Mouse (Mus musculus) gastrocnemius, adult 18-20 months (tissue): ENCODE results near the gene Ccl20. TPM values are rescaled to one million over a fixed set of nuclear protein-coding genes. Genes with fewer than 3 reads are reported as not detected.

ENCODE experiments used
- DNase-seq: peaks from one replicate; pipeline ENCODE4 v3.0.0; 2021; ENCODE audit warnings: low spot score
- long read RNA-seq, 2 experiments: library from polyadenylated mRNA; stranded (forward); transcript quantifications; one replicate each; pipeline ENCODE4 v2.0.0; 2021
- total RNA-seq, 2 experiments: library from RNA; stranded (reverse); gene quantifications; 2 replicates each; pipeline ENCODE4 v1.2.3; 2021

Gene Ccl20
- not detected for total RNA-seq
- long read RNA-seq, experiment 1 = 0 reads
- long read RNA-seq, experiment 2 = 0 reads

DNA sequence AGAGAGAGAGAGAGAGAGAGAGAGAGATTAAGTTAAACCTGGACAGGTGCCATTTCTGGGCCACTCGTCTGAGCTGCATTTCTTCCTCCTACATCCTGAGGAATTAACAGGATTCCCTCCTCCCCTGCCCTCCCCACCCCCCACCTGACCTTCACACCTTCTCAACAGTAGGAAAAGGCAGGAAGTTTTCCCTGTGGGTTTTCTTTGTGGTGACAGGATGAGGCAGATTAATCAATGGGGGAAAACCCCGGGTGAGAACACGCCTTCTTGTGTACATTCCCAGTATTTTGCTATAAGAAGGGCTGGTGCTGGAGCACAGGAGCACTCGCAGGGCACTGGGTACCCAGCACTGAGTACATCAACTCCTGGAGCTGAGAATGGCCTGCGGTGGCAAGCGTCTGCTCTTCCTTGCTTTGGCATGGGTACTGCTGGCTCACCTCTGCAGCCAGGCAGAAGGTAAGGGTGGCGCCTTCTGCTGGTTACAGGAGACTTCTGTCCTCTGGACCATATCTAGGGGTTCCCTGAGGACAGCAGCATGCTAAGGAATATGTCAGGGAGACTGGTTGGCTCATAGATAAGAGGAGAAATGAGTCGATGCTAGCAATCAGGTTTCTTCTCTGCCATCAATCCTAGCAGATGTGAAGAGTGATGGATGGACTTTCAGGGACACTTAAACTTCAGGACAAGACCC is at the start of gene Ccl20:
Gene Ccl20, plus strand, starts transcription at position 320 of the 691 bp plus-strand sequence.
- DNase-seq = no peak

DNA sequence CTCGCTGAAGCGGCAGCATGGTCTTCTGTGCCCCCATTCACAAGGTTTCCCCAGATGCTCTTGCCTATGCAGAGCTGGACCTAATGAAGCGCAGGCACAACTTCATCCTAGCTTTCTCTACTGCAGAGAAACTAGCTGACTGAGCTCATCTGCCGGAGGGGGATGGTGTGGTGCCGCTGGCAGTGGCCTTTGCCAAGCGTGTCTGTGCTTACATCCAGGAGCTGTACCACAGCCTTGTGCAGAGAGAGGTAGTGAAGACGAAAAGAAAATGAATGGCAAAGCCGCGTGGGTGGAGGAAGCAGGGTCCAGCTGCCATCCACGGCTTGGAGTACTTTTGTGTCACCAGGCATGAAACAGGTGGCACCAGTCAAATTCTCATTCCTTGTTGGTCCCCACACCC is 49.4 kb upstream of the Ccl20 start:
- no peak for DNase-seq

- no peak for DNase-seq
Measured at GRCm38 (mm10) chr1:83075526-83076189, 40.9 kb upstream of the Ccl20 start.

DNA sequence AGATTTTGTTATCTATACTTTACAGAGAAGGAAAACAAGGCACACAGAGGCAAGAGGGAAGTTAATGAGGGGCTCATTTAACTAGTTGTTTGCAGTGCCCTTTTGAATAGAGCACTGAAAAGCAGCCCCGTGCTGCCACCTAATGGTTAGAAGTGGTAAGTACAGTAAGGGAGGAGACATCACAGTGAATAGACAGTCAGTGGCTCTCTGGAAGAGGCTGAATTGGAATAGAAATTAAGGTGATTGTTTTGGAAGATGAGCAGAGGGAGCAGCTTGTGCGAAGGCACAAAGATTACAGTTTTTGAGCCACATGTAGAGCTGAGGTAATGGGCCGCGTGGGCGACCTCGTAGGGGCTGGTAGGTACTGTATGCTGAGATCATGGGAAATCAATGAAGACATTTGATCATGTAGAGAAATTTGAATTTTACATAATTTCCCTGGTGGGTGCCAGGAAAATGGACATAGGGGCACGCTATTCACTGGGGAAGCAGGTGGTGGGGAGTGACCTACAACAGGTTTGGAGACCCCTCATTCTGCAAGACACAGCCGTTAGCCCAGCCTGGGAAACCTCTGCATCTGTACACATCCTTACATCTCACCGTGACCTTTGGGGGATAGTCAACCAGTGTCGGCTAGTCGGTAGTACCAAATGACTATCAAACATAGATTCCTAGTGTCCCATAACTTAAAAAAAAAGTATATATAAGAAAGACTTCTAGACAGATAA is 40.2 kb upstream of the Ccl20 start:
- no peak for DNase-seq

DNA sequence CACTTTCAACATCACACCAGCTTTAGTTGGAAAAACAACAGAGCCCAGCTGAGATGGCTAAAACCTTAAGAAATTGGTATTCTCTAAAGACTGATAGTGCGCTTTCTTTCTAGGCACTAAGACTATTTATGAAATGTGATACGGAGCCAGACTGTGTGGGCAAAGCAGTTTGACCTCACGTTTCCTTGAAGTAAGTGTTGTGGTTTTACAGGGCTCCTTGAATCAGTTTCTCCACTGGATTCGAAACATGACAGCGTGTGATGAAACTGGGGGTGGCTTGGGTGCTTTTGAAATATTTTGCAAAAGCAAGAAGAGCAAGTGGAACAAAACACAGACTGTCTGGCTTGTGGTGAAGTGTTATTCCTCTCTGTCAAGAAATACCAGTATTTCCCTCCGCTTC is 39.5 kb upstream of the Ccl20 start:
- no peak for DNase-seq

GRCm38 (mm10) chr1:83084790-83085189 is 31.8 kb upstream of the Ccl20 start:
- no peak for DNase-seq

DNA sequence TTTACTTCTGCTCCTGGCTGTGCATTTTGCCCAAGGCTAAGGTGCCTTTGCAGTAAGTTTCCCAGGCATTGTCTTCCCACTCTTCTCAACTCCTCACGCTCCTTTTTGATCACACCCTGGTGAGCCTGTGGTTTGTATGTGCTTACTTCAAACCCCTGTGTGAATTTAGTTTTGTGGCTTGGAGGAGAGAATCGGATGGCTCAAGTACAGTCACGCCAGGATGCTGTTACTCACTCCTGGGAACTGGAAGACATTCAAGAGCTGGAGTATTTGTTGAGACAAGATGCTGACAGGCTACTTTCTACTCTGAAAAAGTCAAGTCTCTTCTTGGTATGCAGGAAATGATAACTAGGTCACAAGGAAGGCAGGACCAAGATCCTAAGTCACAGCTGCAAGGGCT is 25.3 kb upstream of the Ccl20 start:
- no peak for DNase-seq

DNA sequence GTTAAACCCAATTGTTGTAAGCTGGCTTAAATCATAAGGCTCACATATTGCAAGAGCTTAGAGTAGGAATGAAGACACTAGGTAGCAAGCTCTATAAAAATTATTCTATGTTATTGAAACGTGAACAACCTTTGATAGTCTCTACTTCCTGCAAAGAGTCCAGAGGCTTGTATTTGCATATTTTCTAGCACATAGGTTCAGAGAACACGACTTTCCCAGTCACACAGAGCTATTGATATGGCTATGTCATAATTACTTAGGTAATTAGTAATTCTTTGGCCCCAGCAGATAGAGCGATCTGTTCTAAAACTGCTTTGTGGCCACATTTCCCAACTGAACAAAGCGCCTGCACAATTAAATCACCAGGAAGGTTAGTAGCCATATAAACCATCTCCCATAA is 19.6 kb upstream of the Ccl20 start:
- DNase-seq = no peak

GRCm38 (mm10) chr1:83099160-83099559 is 17.4 kb upstream of the Ccl20 start:
- DNase-seq = no peak

DNA sequence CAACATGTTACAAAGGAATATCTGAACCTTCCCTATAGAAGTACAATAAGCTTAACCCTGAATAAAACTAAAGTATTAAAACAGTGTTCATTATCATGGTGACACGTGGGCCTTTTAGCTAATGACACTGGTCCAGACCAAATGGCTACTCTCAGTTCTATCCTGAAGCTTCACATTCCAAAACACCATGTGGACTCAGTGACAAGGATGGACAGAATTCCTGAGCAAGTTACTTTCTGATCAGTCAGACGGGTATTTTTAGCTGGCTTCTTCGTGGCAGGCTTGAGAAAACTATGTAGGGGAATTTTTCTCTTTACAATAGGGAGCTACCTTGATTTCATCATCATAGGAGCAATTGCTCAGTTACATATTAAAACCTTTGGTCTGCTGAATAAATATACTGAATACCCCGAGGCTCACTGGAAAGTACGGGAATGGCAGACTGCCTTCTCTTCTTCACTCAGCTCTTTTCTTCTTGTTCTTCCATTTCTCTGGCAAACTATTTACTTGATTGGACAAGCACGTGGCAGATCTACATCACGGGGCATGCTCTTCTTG is 16.9 kb upstream of the Ccl20 start:
- no peak for DNase-seq

DNA sequence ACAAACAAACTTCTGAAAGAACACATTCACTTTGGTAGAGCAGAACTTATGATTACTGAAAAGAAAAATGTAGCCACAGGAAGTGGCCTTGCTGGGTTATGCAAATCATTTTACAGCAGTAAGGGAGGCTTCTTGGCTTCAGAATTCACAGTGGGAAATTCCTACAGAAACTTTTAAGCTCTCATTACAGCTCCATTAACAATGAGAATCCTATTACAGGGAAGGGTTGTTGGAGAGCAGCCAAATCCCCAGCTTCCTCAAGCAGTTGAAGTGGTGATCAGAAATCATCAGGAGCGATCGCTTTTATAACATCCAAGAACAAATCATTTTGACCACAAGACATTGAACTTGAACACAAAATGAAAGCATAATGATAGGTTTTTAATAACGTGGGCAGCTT is 14.7 kb upstream of the Ccl20 start:
- DNase-seq = no peak

DNA sequence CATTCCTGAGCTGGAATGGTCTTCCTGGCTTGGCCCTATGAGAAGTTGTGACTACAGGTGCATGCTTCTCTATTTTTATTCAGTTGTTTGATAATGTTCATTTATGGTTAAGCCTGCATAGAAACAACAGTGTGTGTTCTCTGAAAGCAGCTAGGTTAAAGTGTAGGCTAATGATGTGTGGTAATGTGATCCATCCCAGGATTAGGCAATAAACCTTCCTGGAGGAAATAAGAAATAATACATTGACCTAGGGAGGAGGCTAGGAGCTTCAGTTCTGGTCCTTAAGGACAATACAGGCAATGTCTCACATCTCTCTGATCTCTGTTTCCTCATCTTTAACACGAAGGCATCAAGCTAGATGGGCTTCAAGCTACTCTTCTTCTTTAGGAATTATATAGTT is 11.1 kb upstream of the Ccl20 start:
- no peak for DNase-seq

DNA sequence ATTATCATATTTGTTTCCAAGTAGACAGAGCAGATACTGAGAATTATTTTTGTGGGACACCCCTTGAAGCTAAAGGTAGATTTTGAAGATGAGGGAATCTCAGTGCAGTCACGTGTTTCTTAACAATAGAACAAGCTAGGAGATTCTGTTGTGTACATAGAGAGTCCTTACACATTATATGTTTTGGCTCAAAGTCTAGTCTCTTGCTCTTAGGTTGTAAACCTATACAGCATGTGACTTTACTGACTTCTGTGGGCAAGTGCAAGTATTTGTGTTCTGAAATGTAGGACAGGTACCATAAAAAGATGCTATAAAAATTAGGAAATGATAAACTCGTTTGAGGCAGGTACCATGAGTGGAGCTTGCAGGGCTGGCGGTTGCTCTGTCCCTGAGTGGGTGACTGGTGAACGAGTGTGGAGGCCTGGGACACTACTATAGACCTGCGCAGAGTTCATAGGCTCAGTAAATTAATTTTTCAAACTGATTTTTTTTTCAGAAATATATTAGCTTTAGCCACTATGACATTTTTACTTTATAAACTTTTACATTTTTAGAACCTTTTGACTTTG is 9.1 kb upstream of the Ccl20 start:
- no peak for DNase-seq

DNA sequence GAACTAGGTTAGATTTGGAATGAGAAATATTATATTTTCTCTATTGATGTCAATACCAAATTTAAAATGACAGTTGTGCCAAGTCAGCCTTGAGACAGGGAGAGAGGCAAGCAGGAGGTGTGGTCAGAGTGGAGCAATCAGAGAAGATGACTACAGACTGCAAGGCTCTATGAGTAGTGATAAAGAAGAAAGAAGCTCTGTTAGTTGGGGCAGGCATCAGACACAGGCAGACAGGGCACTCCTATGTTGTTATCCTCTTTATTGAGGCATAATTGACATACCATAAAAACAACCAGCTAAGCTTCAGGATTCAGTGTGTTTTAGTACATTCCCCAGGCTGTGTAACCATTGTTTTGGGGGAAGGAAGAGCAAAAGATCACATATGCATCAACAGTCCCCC is 5.6 kb upstream of the Ccl20 start:
- no peak for DNase-seq

- DNase-seq = no peak
Measured at GRCm38 (mm10) chr1:83111726-83112125, 4.8 kb upstream of the Ccl20 start.

DNA sequence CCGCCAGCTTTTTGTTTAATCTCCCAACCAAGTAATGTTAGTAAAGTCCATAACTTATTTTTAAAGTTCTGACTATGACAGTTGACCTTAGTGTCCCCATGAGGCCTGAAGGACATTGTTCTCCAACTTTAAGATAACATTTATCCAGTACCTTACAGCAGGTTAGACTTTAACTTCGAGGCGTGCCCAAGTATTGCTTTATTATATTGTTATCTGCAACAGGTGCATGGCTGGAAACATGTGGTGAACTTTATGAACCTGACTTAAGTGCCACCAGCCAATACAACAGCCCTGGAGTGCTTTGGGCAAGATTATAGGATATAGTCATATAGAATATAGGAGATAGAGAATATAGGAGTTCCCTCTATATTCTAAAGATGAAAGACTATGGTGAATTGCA is 651 bp downstream of the Ccl20 start:
- DNase-seq = no peak

DNA sequence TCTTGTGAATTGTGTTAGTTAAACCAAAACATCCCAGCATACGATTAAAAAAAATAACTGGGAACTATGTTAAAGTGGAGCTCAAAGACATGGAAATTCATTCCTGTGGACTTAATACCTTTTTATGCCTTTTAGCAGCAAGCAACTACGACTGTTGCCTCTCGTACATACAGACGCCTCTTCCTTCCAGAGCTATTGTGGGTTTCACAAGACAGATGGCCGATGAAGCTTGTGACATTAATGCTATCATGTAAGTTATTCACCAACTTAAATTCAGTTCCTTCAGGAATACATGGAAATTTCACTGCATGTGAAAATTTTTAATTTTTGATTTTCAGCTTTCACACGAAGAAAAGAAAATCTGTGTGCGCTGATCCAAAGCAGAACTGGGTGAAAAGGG is 1.1 kb downstream of the Ccl20 start:
- DNase-seq = no peak

DNA sequence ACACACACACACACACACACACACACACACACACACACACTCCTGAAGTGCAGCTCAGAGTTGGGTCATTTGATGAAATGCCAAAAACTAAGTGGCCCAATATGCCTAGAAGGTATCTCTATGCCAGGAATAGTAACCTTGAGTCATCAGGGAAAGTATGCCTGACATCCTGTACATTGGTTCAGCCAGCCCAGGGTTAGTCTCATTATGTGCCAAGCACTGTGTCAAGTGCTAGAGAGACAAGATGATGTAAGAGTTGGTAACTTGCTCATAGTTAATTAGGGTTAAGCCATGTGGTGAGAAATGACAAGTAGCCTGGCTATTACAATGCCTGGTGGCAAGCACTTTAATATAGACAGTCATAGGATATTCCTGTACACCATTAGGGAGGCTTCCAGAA is 3.3 kb downstream of the Ccl20 start:
- no peak for DNase-seq

GRCm38 (mm10) chr1:83120312-83120711 is 3.7 kb downstream of the Ccl20 start:
- no peak for DNase-seq

- DNase-seq = no peak
Measured at GRCm38 (mm10) chr1:83123201-83123600, 6.6 kb downstream of the Ccl20 start.

DNA sequence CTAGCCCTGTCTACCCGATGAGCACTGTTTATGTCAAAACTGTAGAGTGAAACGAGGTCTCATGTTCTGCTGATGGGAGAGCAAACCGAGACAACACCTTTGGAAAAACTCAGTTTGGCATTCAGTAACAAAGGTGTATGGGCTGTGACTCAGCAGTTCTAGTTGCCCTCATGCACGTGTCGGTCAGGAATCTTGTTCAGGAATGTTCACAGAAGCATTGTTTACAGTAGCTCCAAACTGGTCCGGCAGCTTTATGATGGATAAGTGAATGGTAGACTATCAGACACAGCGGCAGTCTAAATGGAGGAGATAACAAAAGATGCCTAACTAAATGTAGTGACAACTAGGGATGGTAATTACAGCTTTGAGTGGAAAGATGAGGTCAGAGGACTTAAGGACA is 19.3 kb downstream of the Ccl20 start:
- DNase-seq = no peak

- DNase-seq = no peak
Measured at GRCm38 (mm10) chr1:83137847-83138246, 21.3 kb downstream of the Ccl20 start.
